Mouse (Mus musculus) liver, postnatal 0 days (tissue): Measurements from ENCODE around the gene Mfsd7a. TPM values are rescaled to one million over a fixed set of nuclear protein-coding genes. Genes with fewer than 3 reads are reported as not detected.

Experiments
- ATAC-seq: fragments of 200-750 bp; cut with Nextera tagmentation; 2 replicates; pipeline ENCODE4 v1.8.0; 2017; ENCODE audit warnings: mild to moderate bottlenecking, moderate library complexity
- DNase-seq: peaks from one replicate; pipeline ENCODE4 v3.0.0-alpha.2; 2016
- H3K27ac ChIP-seq: fragments of 300-500 bp; sonication (generic); 2 replicates; pipeline ENCODE4 v1.5.1; 2014; ENCODE audit warnings: antibody characterized with exemption, moderate library complexity, mild to moderate bottlenecking, low read depth
- H3K27me3 ChIP-seq: fragments of 300-500 bp; sonication (generic); 2 replicates; pipeline ENCODE4 v1.6.1; 2014; ENCODE audit warnings: low read length, control low read depth, mixed read lengths; ENCODE audit not compliant: insufficient read depth
- H3K36me3 ChIP-seq: fragments of 300-500 bp; sonication (generic); replicated peaks from 2 replicates; pipeline ENCODE4 v1.6.1; 2014; ENCODE audit warnings: mild to moderate bottlenecking, control low read depth, low read length, moderate library complexity, mixed read lengths; ENCODE audit not compliant: insufficient read depth
- H3K4me1 ChIP-seq: fragments of 300-500 bp; sonication (generic); 2 replicates; pipeline ENCODE4 v1.6.1; 2014; ENCODE audit warnings: antibody characterized with exemption, mild to moderate bottlenecking, control low read depth; ENCODE audit not compliant: insufficient read depth
- H3K4me2 ChIP-seq: fragments of 300-500 bp; sonication (generic); 2 replicates; pipeline ENCODE4 v1.6.1; 2014; ENCODE audit warnings: low read depth, mild to moderate bottlenecking, low read length, moderate library complexity, mixed read lengths
- H3K4me3 ChIP-seq: fragments of 300-500 bp; sonication (generic); 2 replicates; pipeline ENCODE4 v1.5.1; 2014; ENCODE audit warnings: low read depth, low read length
- H3K9ac ChIP-seq: fragments of 300-500 bp; sonication (generic); replicated peaks from 2 replicates; pipeline ENCODE4 v1.6.1; 2014; ENCODE audit warnings: mild to moderate bottlenecking, moderate library complexity
- H3K9me3 ChIP-seq: fragments of 300-500 bp; sonication (generic); 2 replicates; pipeline ENCODE4 v1.6.1; 2016; ENCODE audit warnings: mild to moderate bottlenecking, control low read depth, low read length, mixed read lengths
- CTCF ChIP-seq: sonication (generic); IDR thresholded peaks from 2 replicates; pipeline ENCODE4 v1.5.1; 2016; ENCODE audit warnings: antibody characterized with exemption, low read depth
- EP300 ChIP-seq: IDR thresholded peaks from 2 replicates; pipeline ENCODE4 v1.6.1; 2016; ENCODE audit warnings: antibody characterized with exemption, low read depth, mild to moderate bottlenecking
- WGBS: fragments of 180-500 bp; shearing (Covaris S2); extraction: QIAGEN DNeasy Blood & Tissue Kit; methylation state at CpG from one replicate; pipeline ENCODE4 v1.1.7; 2014; ENCODE audit not compliant: insufficient replicate concordance; 5-methylcytosine and 5-hydroxymethylcytosine counted together
- polyA plus RNA-seq: library from polyadenylated mRNA; unstranded; fragments of >200 nt; fragmentation: Nextera tagmentation; extraction: Ambion mirVana; gene quantifications from 2 replicates; pipeline ENCODE4 v1.2.1, GENCODE M21; 2015

Gene Mfsd7a
- polyA plus RNA-seq, 1 experiment from 2014 or later: 0.41 TPM

GRCm38 (mm10) chr5:108469617-108470016 is 20.9 kb upstream of the Mfsd7a start:
- no peak for ATAC-seq
- TF ChIP-seq CTCF (no peak), EP300 (no peak)
- Histone ChIP-seq H3K4me2 (no peak overlapping the region), H3K27me3 (no peaks in the 10 kb centered on the region), H3K4me3 (no peak overlapping the region), H3K9me3 (no peaks in the 10 kb centered on the region), H3K27ac (no peak overlapping the region), H3K4me1 (peaks cover 26% of the 10 kb centered on the region), H3K36me3 (peaks cover 25% of the 10 kb centered on the region), H3K9ac (no peak overlapping the region)
- 73% methylated on average over 7 of the region's 7 CpGs for WGBS
- DNase-seq: no peak

GRCm38 (mm10) chr5:108466647-108467046 is 18.0 kb upstream of the Mfsd7a start:
- Histone ChIP-seq H3K4me1 (peaks cover 49% of the 10 kb centered on the region), H3K9ac (no peak overlapping the region), H3K27me3 (no peaks in the 10 kb centered on the region), H3K4me3 (no peak overlapping the region), H3K4me2 (no peak overlapping the region), H3K27ac (no peak overlapping the region), H3K36me3 (0 out of 2 replicates have a peak, but pooled peaks cover 2% of the 10 kb centered on the region), H3K9me3 (no peaks in the 10 kb centered on the region)
- DNase-seq: no peak
- TF ChIP-seq EP300: no peak
- WGBS: 100% methylated on average over 1 of the region's 1 CpGs
- no peak for ATAC-seq

DNA sequence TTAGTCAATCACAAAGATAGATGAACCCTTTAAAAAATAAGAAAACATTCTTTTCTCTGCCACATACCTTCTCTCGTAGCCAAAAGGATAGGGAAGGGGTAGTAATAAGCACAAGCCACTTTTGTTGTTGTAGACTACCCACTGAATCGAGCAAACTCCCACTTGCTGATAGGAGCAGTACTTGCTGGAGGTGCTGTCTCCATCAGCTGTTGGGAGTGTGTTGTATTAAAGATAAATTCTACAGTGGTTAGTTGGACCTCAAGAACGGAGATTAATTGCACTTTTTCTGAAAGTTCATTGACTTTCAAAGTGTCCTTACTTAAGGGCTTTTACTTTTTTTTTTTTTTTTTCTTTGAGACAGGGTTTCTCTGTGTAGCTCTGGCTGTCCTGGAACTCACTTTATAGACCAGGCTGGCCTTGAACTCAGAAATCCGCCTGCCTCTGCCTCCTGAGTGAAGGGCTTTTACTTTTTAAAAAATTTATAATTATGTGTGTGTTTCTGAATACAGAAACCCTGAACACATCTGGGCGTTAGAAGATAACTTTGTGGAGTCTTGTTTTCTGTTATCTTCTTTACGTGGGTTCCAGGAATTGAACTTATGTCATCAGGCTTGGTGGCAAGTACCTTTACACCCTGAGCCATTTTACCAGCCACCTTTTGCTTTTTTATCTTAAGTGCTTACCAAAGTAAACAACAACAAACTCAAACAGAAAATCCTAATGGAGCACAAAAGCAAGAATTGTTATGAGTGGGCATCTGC is 16.6 kb upstream of the Mfsd7a start:
- peak overlapping the region; percentile 78 for H3K4me2 ChIP-seq
- H3K4me3 ChIP-seq: no peak overlapping the region
- H3K27ac ChIP-seq: peak overlapping the region; percentile 59
- H3K9ac ChIP-seq: peak overlapping the region; percentile 6; the same call in 1 of the 2 replicates
- peaks cover 55% of the 10 kb centered on the region for H3K4me1 ChIP-seq
- 58% methylated on average over 6 of the region's 6 CpGs for WGBS
- no peak for DNase-seq
- ATAC-seq: no peak
- no peaks in the 10 kb centered on the region for H3K27me3 ChIP-seq
- no peaks in the 10 kb centered on the region for H3K9me3 ChIP-seq
- H3K36me3 ChIP-seq: 0 out of 2 replicates have a peak, but pooled peaks cover 2% of the 10 kb centered on the region
- TF ChIP-seq EP300 (peak; percentile 53; the same call in 1 of the 2 replicates), CTCF (no peak)

DNA sequence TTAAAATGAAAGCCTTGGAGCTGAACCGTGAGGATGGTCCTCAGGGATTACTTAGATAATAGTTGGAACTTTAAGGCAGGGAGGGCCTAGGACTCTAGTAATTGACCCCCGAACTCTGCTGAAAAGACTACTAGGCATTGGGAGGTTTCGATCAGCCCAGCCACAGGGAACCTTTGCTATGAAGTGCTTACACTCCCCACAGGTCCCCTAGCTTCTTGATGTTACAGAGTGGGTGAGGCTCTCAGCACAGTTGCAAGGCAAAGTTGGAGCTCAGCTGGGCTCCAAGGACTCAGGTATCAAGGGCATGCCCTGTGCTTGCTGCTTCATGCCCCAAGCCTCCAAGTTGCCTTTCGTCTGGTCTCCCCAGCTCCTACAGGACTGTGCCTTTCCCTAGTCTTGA is 13.8 kb upstream of the Mfsd7a start:
- H3K9me3 ChIP-seq: no peaks in the 10 kb centered on the region
- H3K4me1 ChIP-seq: peaks cover 55% of the 10 kb centered on the region
- H3K4me3 ChIP-seq: peak overlapping the region; percentile 98
- peak overlapping the region; percentile 89; the same call in 1 of the 2 replicates for H3K27ac ChIP-seq
- H3K36me3 ChIP-seq: 0 out of 2 replicates have a peak, but pooled peaks cover 2% of the 10 kb centered on the region
- no peak for TF ChIP-seq EP300
- no peak for TF ChIP-seq CTCF
- no peaks in the 10 kb centered on the region for H3K27me3 ChIP-seq
- 46% methylated on average over 4 of the region's 4 CpGs for WGBS
- H3K9ac ChIP-seq: peak overlapping the region; percentile 99
- ATAC-seq (no peak), DNase-seq (no peak)
- peak overlapping the region; percentile 78 for H3K4me2 ChIP-seq

DNA sequence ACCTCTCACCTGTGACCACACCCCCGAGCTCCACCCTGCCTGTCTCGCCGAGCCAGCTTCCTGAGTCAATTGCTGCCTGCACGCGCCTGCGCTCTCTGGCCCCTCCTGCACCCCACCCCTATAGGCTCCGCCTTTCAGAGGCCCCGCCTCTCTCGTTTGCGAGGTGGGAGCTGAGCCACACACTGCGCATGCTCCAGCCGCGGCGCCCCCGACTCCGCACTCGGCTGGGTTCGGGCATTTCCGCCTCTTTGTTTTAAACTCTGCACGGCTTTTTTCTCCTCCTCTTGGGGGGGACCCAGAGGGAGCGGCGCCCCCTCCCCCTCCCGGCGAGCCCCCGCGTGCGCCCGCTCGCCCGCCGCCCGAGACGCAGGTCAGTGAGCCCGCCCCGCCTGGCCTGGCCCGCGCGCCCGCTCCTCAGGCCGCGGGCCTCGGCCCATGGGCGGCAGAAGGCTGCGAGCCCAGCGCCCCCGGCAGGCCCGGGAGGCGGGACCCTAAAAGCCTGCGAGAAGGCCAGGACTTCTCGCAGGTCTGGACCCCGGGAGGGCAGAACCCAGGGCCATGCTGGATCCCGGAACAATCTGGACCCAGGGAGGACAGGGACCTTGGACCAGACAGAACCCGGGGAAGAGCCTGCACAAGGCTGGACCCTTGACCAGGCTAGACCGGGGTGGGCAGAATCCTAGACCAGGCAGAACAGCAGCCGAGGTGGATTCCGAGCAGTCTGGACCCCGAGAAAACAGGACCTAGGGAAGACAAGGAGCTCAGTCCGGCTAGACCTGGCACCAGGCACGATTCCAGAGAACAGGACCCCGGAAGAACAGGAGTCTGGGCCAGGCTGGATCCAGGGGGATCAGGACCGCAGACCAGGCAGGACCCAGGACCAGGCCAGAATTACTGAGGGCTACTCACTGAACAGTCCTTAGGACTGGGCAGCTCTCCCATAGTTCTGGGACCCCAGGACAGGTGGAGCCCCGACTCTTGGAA is 12.7 kb upstream of the Mfsd7a start, which contains the start of gene Pcgf3:
Gene Pcgf3 (plus strand): TSS at position 151 of the 984 bp plus-strand sequence.
- 0 out of 2 replicates have a peak, but pooled peaks cover under 1% of the 10 kb centered on the region for H3K36me3 ChIP-seq
- H3K4me3 ChIP-seq: peak within 1 kb of the TSS; percentile 98
- H3K4me1 ChIP-seq: peaks cover 47% of the 10 kb centered on the region
- peak within 1 kb of the TSS; percentile 78 for H3K4me2 ChIP-seq
- peak within 1 kb of the TSS; percentile 89 for H3K27ac ChIP-seq
- no peaks in the 10 kb centered on the region for H3K9me3 ChIP-seq
- no peaks in the 10 kb centered on the region for H3K27me3 ChIP-seq
- no peak for TF ChIP-seq EP300
- no peak for TF ChIP-seq CTCF
- H3K9ac ChIP-seq: peak within 1 kb of the TSS; percentile 99
- under 1% methylated on average over 54 of the region's 62 CpGs for WGBS
- DNase-seq (peak; percentile 99), ATAC-seq (peak; percentile 96)
